Mouse (Mus musculus) telencephalon, adult 2 months (tissue): ENCODE results near the gene Imp3.

Source experiments
- DNase-seq: peaks from one replicate; pipeline ENCODE4 v3.0.0-alpha.2; 2011; ENCODE audit warnings: low read depth, low spot score

Imp3 gene

DNA sequence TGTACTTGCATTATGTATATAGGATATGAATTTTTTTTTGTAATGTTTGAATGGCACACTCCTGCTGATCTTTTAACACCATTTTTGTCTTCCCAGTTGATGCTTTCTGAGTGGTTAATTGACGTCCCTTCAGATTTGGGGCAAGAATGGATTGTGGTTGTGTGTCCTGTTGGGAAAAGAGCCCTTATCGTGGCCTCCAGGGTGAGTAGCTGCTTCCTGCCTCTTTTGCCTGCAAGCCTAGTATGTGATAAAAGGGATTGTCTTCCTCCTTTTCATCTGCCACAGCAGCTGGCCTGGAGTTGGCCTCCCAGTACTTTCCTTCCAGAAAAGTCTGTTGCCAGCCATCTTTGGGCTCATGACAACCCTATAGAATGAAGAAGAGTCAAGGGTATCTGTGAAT is 32.9 kb downstream of the Imp3 start:
- DNase-seq: no peak

DNA sequence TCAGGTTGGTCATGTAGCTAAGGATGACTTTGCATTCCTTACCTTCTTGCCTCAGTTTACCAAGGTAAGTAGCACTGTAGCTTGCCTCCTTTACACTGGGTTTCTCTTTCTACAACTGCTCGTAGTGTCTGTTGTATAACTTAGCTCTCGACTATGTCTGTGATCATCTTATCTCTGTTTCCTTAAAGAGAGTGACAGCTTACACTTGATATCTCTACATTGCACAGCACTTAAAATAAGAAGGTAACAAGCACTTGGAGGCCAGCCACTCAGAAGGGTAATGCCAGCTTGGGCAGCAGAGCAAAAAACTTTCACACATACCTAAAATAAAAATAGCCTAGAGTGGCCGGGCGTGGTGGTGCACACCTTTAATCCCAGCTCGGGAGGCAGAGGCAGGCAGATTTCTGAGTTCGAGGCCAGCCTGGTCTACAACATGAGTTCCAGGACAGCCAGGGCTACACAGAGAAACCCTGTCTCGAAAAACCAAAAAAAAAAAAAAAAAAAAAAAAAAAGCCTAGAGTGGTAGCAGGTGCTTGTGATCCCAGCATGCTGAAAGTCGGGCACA is 36.8 kb downstream of the Imp3 start:
- no peak for DNase-seq

DNA sequence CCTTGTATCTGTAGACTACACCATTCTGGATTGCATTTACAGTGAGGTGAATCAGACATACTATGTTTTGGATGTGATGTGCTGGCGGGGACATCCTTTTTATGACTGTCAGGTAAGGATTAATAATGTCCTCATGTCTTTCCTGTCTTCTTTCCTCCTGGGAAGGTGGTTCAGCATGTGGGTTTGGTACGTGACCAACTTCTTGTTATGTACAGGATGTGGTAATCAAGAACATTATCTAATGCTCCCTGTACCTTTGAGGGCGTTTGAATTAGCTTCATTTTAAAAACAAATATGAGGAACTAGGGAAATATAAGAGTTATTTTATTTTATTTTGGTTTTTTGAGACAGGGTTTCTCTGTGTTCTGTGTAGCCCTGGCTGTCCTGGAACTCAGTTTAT is 37.9 kb downstream of the Imp3 start:
- DNase-seq: no peak

DNA sequence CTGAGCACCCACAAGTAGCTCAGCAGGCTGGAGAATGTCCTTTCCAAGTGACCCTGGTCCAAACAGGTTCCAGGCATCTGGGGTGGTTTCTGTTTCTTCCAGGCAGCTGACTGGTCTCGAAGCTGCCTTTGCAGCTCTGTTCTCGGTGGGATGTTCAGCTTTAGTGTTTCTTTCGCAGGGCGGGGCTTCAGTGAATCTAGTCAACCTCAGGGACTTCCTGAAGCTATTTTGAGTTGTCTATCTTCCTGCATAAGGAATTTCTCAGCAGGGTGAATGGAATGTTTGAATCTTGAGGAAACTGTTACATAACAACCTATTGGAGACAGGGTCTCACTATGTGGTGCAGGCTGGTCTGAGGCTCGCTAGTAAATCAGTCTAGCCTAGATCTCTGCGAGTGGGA is 42.9 kb downstream of the Imp3 start:
- no peak for DNase-seq

DNA sequence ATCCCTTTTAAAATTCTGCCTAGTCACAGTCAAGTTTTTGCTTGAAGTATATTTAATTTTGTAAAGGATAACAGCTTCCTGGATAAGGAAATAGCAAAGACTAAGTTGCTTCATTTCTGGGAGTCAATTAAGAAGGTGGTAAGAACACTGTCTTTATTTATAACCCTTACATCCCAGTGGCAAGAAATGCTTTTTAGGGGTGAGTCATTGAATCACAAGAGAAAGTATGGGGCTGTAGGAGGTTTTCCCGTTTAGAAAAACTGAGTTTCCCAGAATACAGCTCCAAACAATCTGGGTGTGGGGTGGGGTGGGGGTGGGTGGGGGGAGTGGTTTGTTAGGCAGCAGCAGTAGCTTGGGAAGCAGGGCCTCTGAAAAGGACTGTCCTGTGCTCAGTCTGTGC is 44.2 kb downstream of the Imp3 start:
- DNase-seq: peak; percentile 75
